In genomic region chr11:101952541-101953341, GRCm38 (mm10) we compare ENCODE assay signal across 8 mouse cellular contexts. TPM values are rescaled to one million over a fixed set of nuclear protein-coding genes. Genes with fewer than 3 reads are reported as not detected.
DNase-seq lines count a peak whose midpoint lies in the region; ATAC-seq and TF ChIP-seq lines count a peak whose summit lies in the region.

No protein-coding gene starts in this region.

- no peak overlapping the region; the same call in 1 of the 2 replicates for H3K27ac ChIP-seq in midbrain, embryonic 10.5 days (replicated peaks)
- H3K27ac ChIP-seq in midbrain, postnatal 0 days (ENCODE audit: low read depth, low read length): no peak overlapping the region
- H3K27ac ChIP-seq in lung, postnatal 0 days (ENCODE audit: low read length): no peak overlapping the region; the same call in 1 of the 2 replicates
- H3K27ac ChIP-seq in stomach, postnatal 0 days (replicated peaks): no peak overlapping the region

- H3K27me3 ChIP-seq in midbrain, embryonic 10.5 days (ENCODE audit: low read depth, poor library complexity, severe bottlenecking): peaks cover 71% of the 10 kb centered on the region
- H3K27me3 ChIP-seq in midbrain, postnatal 0 days (ENCODE audit: insufficient read depth, low read length): no peaks in the 10 kb centered on the region
- no peaks in the 10 kb centered on the region for H3K27me3 ChIP-seq in lung, postnatal 0 days (replicated peaks; ENCODE audit: insufficient read depth, low read length)
- H3K27me3 ChIP-seq in stomach, postnatal 0 days (ENCODE audit: control insufficient read depth, insufficient read depth, low read length): no peaks in the 10 kb centered on the region

- peak; percentile 28 for DNase-seq in midbrain, embryonic 10.5 days (ENCODE audit: low spot score)
- DNase-seq in midbrain, postnatal 0 days (ENCODE audit: low spot score): no peak
- peak; percentile 77 for DNase-seq in heart, adult 8-10 months (ENCODE audit: low spot score)
- peak; percentile 57 for DNase-seq in kidney, adult 18-20 months
- peak; percentile 74 for DNase-seq in lung, postnatal 0 days (ENCODE audit: low spot score)
- DNase-seq in stomach, postnatal 0 days (ENCODE audit: low spot score): peak; percentile 27
- DNase-seq in frontal cortex, postnatal 36 days (ENCODE audit: low spot score in 2 of 2): no peak

- TF ChIP-seq CTCF in midbrain, postnatal 0 days (IDR thresholded peaks at IDR 0.05): no peak
- TF ChIP-seq CTCF in lung, postnatal 0 days (IDR thresholded peaks at IDR 0.05): no peak
- no peak for TF ChIP-seq CTCF in stomach, postnatal 0 days (IDR thresholded peaks at IDR 0.05; ENCODE audit: low read depth)

- no peak for ATAC-seq in midbrain, postnatal 0 days (ENCODE audit: low FRiP score)
- peak; percentile 87 for ATAC-seq in lung, postnatal 0 days
- ATAC-seq in stomach, postnatal 0 days (ENCODE audit: low FRiP score, low TSS enrichment): peak; percentile 62; the same call in 1 of the 2 replicates
- no peak for ATAC-seq in cerebellum, adult (ENCODE audit: insufficient number of reproducible peaks, low FRiP score, low TSS enrichment)

- peaks cover 18% of the 10 kb centered on the region for H3K4me1 ChIP-seq in midbrain, embryonic 10.5 days
- H3K4me1 ChIP-seq in midbrain, postnatal 0 days (ENCODE audit: insufficient read depth, low read length): no peaks in the 10 kb centered on the region
- 0 out of 2 replicates have a peak, but pooled peaks cover 3% of the 10 kb centered on the region for H3K4me1 ChIP-seq in lung, postnatal 0 days (ENCODE audit: insufficient read depth, low read depth, low read length)
- peaks cover 12% of the 10 kb centered on the region for H3K4me1 ChIP-seq in stomach, postnatal 0 days (replicated peaks; ENCODE audit: control insufficient read depth, insufficient read depth)

- H3K36me3 ChIP-seq in midbrain, embryonic 10.5 days: no peaks in the 10 kb centered on the region
- no peaks in the 10 kb centered on the region for H3K36me3 ChIP-seq in midbrain, postnatal 0 days (ENCODE audit: insufficient read depth, low read length)
- no peaks in the 10 kb centered on the region for H3K36me3 ChIP-seq in lung, postnatal 0 days (ENCODE audit: insufficient read depth, low read length)
- H3K36me3 ChIP-seq in stomach, postnatal 0 days (ENCODE audit: control insufficient read depth, insufficient read depth, low read length): no peaks in the 10 kb centered on the region

- H3K4me3 ChIP-seq in midbrain, embryonic 10.5 days: peak overlapping the region; percentile 31; the same call in 1 of the 2 replicates
- H3K4me3 ChIP-seq in midbrain, postnatal 0 days (ENCODE audit: low read depth, low read length): no peak overlapping the region
- no peak overlapping the region for H3K4me3 ChIP-seq in lung, postnatal 0 days (ENCODE audit: low read depth, low read length)
- 0 out of 2 replicates have a peak overlapping the region, but pooled peaks have one; percentile 6 for H3K4me3 ChIP-seq in stomach, postnatal 0 days (ENCODE audit: low read depth, low read length)

- 30% methylated on average over 24 of the region's 24 CpGs for WGBS in midbrain, embryonic 10.5 days
- 22% methylated on average over 24 of the region's 24 CpGs for WGBS in midbrain, postnatal 0 days
- WGBS in lung, postnatal 0 days: 14% methylated on average over 24 of the region's 24 CpGs
- WGBS in stomach, postnatal 0 days: 19% methylated on average over 24 of the region's 24 CpGs

- H3K9ac ChIP-seq in midbrain, postnatal 0 days (replicated peaks; ENCODE audit: low read length, poor library complexity, severe bottlenecking): no peak overlapping the region
- H3K9ac ChIP-seq in lung, postnatal 0 days (replicated peaks; ENCODE audit: low read depth): no peak overlapping the region
- H3K9ac ChIP-seq in stomach, postnatal 0 days (ENCODE audit: low read length): no peak overlapping the region

- peak; percentile 74; the same call in 1 of the 2 replicates for TF ChIP-seq EP300 in lung, postnatal 0 days (IDR thresholded peaks at IDR 0.05)
- no peak for TF ChIP-seq EP300 in stomach, postnatal 0 days (optimal IDR thresholded peaks at IDR 0.05)

- H3K4me2 ChIP-seq in midbrain, postnatal 0 days (ENCODE audit: low read depth, low read length, poor library complexity, severe bottlenecking): no peak overlapping the region
- H3K4me2 ChIP-seq in lung, postnatal 0 days (replicated peaks; ENCODE audit: low read depth, low read length): peak overlapping the region; percentile 36
- H3K4me2 ChIP-seq in stomach, postnatal 0 days (replicated peaks; ENCODE audit: low read depth): peak overlapping the region; percentile 31; the same call in 1 of the 2 replicates

- H3K9me3 ChIP-seq in midbrain, embryonic 10.5 days (replicated peaks): no peaks in the 10 kb centered on the region
- no peaks in the 10 kb centered on the region for H3K9me3 ChIP-seq in midbrain, postnatal 0 days (ENCODE audit: low read length)
- no peaks in the 10 kb centered on the region for H3K9me3 ChIP-seq in lung, postnatal 0 days (ENCODE audit: low read length)
- no peaks in the 10 kb centered on the region for H3K9me3 ChIP-seq in stomach, postnatal 0 days (ENCODE audit: control insufficient read depth, low read length)

RNA-seq across cellular contexts. Expression of gene Sost, which starts 14.1 kb away (rescaled TPM):
- polyA plus RNA-seq in midbrain, embryonic 10.5 days (2016; fragmentation: Nextera tagmentation; extraction: Ambion mirVana): 0.25 and 0.26 TPM in 2 replicates
- total RNA-seq in midbrain, postnatal 0 days (2014; rRNA removed): 0.11 TPM in 1 of 2 replicates, not detected in the other
- polyA plus RNA-seq in midbrain, postnatal 0 days (2015; fragmentation: Nextera tagmentation; extraction: Ambion mirVana): 0.12 TPM in 1 of 2 replicates, not detected in the other
- total RNA-seq in heart, adult 8-10 months (2022): 1 to 10 TPM in 3 of 4 experiments, under 1 TPM in 1; 0.65 to 1.9 (median 1.2) TPM
- polyA plus RNA-seq in lung, postnatal 0 days (2015; fragmentation: Nextera tagmentation; extraction: Ambion mirVana): 0.06 TPM in 1 of 2 replicates, not detected in the other
- 0.08 TPM in 1 of 2 replicates, not detected in the other for polyA plus RNA-seq in stomach, postnatal 0 days (2015; fragmentation: Nextera tagmentation; extraction: Ambion mirVana)

RNA-seq across cellular contexts. Expression of gene Cfap97d1, which starts 31.3 kb away (rescaled TPM):
- polyA plus RNA-seq in midbrain, embryonic 10.5 days (2016; fragmentation: Nextera tagmentation; extraction: Ambion mirVana): not detected in 2 replicates
- not detected in 2 replicates for total RNA-seq in midbrain, postnatal 0 days (2014; rRNA removed)
- not detected in 2 replicates for polyA plus RNA-seq in midbrain, postnatal 0 days (2015; fragmentation: Nextera tagmentation; extraction: Ambion mirVana)
- not detected for total RNA-seq in heart, adult 8-10 months (2022)
- polyA plus RNA-seq in lung, postnatal 0 days (2015; fragmentation: Nextera tagmentation; extraction: Ambion mirVana): 0.20 TPM in 1 of 2 replicates, not detected in the other
- not detected in 2 replicates for polyA plus RNA-seq in stomach, postnatal 0 days (2015; fragmentation: Nextera tagmentation; extraction: Ambion mirVana)

RNA-seq across cellular contexts. Expression of gene Dusp3, which starts 34.1 kb away (rescaled TPM):
- polyA plus RNA-seq in midbrain, embryonic 10.5 days (2016; fragmentation: Nextera tagmentation; extraction: Ambion mirVana): 12.2 and 13.1 TPM in 2 replicates
- 36.3 and 54.3 TPM in 2 replicates for total RNA-seq in midbrain, postnatal 0 days (2014; rRNA removed)
- 44.1 and 48.5 TPM in 2 replicates for polyA plus RNA-seq in midbrain, postnatal 0 days (2015; fragmentation: Nextera tagmentation; extraction: Ambion mirVana)
- total RNA-seq in heart, adult 8-10 months (2022): 100 to 1,000 TPM; 107 to 186 (median 147) TPM
- polyA plus RNA-seq in lung, postnatal 0 days (2015; fragmentation: Nextera tagmentation; extraction: Ambion mirVana): 78.2 and 80.0 TPM in 2 replicates
- 21.7 and 22.8 TPM in 2 replicates for polyA plus RNA-seq in stomach, postnatal 0 days (2015; fragmentation: Nextera tagmentation; extraction: Ambion mirVana)

RNA-seq across cellular contexts. Expression of gene Meox1, which starts 58.6 kb away (rescaled TPM):
- polyA plus RNA-seq in midbrain, embryonic 10.5 days (2016; fragmentation: Nextera tagmentation; extraction: Ambion mirVana): 0.11 and 0.30 TPM in 2 replicates
- total RNA-seq in midbrain, postnatal 0 days (2014; rRNA removed): 0.66 and 1.0 TPM in 2 replicates
- polyA plus RNA-seq in midbrain, postnatal 0 days (2015; fragmentation: Nextera tagmentation; extraction: Ambion mirVana): 0.83 and 1.2 TPM in 2 replicates
- 1 to 10 TPM; 3.7 to 6.6 (median 6.3) TPM for total RNA-seq in heart, adult 8-10 months (2022)
- 8.1 and 8.7 TPM in 2 replicates for polyA plus RNA-seq in lung, postnatal 0 days (2015; fragmentation: Nextera tagmentation; extraction: Ambion mirVana)
- 2.8 and 3.0 TPM in 2 replicates for polyA plus RNA-seq in stomach, postnatal 0 days (2015; fragmentation: Nextera tagmentation; extraction: Ambion mirVana)

Comparison
In these comparisons a context has a peak if more than half of its experiments do, and no peak if none do; other contexts are left out.
1. DNase-seq: peak in midbrain, embryonic 10.5 days (single experiment), heart, adult 8-10 months (single experiment), kidney, adult 18-20 months (single experiment), lung, postnatal 0 days (single experiment) and stomach, postnatal 0 days (single experiment); none in midbrain, postnatal 0 days (single experiment) and frontal cortex, postnatal 36 days (0 of 2).
2. H3K4me3 ChIP-seq: peak in midbrain, embryonic 10.5 days (single experiment) and stomach, postnatal 0 days (single experiment); none in midbrain, postnatal 0 days (single experiment) and lung, postnatal 0 days (single experiment).
3. ATAC-seq: peak in lung, postnatal 0 days (single experiment) and stomach, postnatal 0 days (single experiment); none in midbrain, postnatal 0 days (single experiment) and cerebellum, adult (single experiment).